Mouse (Mus musculus): Measurements from ENCODE around the gene Slco2b1. TPM values are rescaled to one million over a fixed set of nuclear protein-coding genes. Genes with fewer than 3 reads are reported as not detected.
"Not testable (repeated sequence)": the region's sequence is repeated elsewhere in the genome, so short reads cannot be mapped to it uniquely, and the experiment has no call there.

Slco2b1 gene
- 0.92 and 1.6 TPM in 2 replicates for polyA plus RNA-seq (2016; fragmentation: Nextera tagmentation; extraction: Ambion mirVana)

DNA sequence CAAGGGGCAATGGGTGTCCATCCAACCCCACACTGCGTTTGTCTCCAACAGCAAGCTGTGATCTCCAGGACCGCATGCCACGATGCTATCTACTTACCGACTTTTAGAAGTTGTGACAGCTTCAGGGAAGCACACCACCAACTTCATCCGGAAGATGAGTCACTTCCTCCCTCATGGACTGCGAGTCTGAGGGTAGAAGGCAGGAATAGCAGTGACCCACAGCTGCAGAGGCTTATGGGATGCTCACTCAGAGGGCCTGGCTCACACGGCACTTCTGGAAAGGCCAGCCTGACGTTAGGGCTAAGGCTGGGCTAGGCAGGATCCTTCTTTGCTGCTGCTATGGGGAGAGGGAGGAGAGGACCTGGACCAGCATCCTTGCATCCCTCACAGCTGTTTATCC lies at the start of gene Slco2b1:
Gene Slco2b1 (minus strand): TSS at position 175 of the 400 bp plus-strand sequence.
- H3K27me3 ChIP-seq (ENCODE audit: low read depth, poor library complexity, severe bottlenecking): peaks cover 14% of the 10 kb centered on the region; the same call in 1 of the 2 replicates
- H3K9me3 ChIP-seq (replicated peaks): no peaks in the 10 kb centered on the region
- peaks cover 28% of the 10 kb centered on the region for H3K4me1 ChIP-seq
- H3K27ac ChIP-seq: no peak within 1 kb of the TSS
- no peak for DNase-seq (ENCODE audit: low spot score)
- no peaks in the 10 kb centered on the region for H3K36me3 ChIP-seq
- WGBS: 84% methylated on average over 8 of the region's 8 CpGs
- no peak within 1 kb of the TSS for H3K4me3 ChIP-seq

- Histone ChIP-seq H3K4me3 (no peak overlapping the region), H3K4me1 (peaks cover 5% of the 10 kb centered on the region; the same call in 1 of the 2 replicates), H3K36me3 (no peaks in the 10 kb centered on the region), H3K27me3 (ENCODE audit: low read depth, poor library complexity, severe bottlenecking) (no peaks in the 10 kb centered on the region), H3K9me3 (replicated peaks) (no peaks in the 10 kb centered on the region), H3K27ac (no peak overlapping the region)
- WGBS: 84% methylated on average over 9 of the region's 9 CpGs
- DNase-seq (ENCODE audit: low spot score): no peak
These were observed 28.1 kb upstream of the Slco2b1 start for GRCm38 (mm10) chr7:99739276-99739675.

GRCm38 (mm10) chr7:99735491-99735890 lies 24.4 kb upstream of the Slco2b1 start:
- DNase-seq (ENCODE audit: low spot score); H3K36me3 ChIP-seq; H3K9me3 ChIP-seq (replicated peaks); H3K4me3 ChIP-seq; H3K4me1 ChIP-seq; H3K27ac ChIP-seq; H3K27me3 ChIP-seq (ENCODE audit: low read depth, poor library complexity, severe bottlenecking): not testable (repeated sequence)
- 94% methylated on average over 9 of the region's 9 CpGs for WGBS

DNA sequence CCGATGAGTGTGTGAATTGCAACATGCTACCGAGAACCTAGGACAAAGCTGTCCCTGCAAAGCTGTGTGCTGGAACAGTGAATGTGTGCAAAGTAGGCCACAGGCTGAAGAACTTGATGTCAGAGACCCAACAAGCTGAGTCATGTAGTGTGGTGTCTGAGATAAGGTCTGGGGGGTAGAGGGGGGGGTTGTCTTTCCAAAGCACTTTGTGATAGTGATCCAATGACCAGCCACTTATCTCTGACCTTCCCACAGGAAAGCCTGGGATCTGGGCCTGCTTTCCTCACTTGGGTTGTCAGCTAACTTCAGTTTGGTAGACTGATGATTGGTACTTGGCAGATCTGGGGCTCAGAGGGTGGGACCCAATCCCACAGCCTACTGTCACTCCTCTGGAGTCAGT lies 23.5 kb upstream of the Slco2b1 start:
- Histone ChIP-seq H3K27ac (no peak overlapping the region), H3K4me3 (no peak overlapping the region), H3K36me3 (no peaks in the 10 kb centered on the region), H3K4me1 (no peaks in the 10 kb centered on the region), H3K27me3 (ENCODE audit: low read depth, poor library complexity, severe bottlenecking) (no peaks in the 10 kb centered on the region), H3K9me3 (replicated peaks) (no peaks in the 10 kb centered on the region)
- WGBS: 90% methylated on average over 2 of the region's 2 CpGs
- DNase-seq (ENCODE audit: low spot score): no peak

DNA sequence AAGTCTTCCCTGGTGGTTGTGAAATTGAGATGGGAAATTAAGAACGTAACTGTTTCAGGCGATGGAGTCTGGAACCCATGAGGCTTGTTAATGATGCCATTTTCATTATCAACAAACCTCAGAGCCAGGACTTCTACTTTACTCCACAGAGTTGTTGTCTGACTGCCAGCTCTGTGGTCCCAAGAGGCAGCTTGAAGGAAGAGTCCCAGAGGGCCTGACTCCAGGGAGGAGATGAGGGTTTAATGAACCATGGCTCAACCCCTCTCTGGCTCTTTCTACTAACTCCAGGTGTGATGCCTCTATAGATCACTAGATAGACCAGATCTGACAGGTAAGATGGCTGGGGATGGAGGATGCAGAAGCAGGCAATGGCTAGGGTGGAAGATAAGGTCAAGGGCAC lies 18.8 kb upstream of the Slco2b1 start, which contains the start of gene Olfr520:
Gene Olfr520 (plus strand): TSS at position 301 of the 400 bp plus-strand sequence.
- H3K27ac ChIP-seq: no peak within 1 kb of the TSS
- 94% methylated on average over 2 of the region's 2 CpGs for whole genome bisulfite sequencing
- H3K9me3 ChIP-seq (replicated peaks): no peaks in the 10 kb centered on the region
- H3K4me3 ChIP-seq: no peak within 1 kb of the TSS
- H3K36me3 ChIP-seq: no peaks in the 10 kb centered on the region
- no peak for DNase-seq (ENCODE audit: low spot score)
- no peaks in the 10 kb centered on the region for H3K27me3 ChIP-seq (ENCODE audit: low read depth, poor library complexity, severe bottlenecking)
- H3K4me1 ChIP-seq: no peaks in the 10 kb centered on the region

DNA sequence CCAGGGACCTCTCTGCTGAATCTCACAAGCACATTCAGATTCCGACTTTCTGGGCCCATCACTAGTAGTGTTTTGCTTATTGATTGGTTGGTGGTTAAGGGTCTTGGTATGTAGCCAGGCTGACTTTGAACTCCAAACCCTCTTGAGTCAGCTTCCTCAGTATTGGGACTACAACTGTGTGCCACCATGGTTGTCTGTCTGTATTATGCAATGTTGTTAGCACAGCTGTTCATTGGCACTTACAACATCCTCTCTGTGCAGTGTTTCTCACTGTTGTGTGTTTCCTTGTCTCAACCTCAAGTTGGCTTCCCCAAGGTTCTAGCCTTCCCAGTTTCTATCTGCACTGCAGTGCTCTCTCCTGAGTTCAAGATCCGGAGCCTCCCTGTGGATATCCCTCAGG lies 5.4 kb upstream of the Slco2b1 start:
- Histone ChIP-seq H3K36me3 (no peaks in the 10 kb centered on the region), H3K4me3 (no peak overlapping the region), H3K27me3 (ENCODE audit: low read depth, poor library complexity, severe bottlenecking) (no peaks in the 10 kb centered on the region), H3K27ac (no peak overlapping the region), H3K4me1 (peaks cover 13% of the 10 kb centered on the region), H3K9me3 (replicated peaks) (no peaks in the 10 kb centered on the region)
- WGBS: 87% methylated on average over 2 of the region's 2 CpGs
- DNase-seq (ENCODE audit: low spot score): no peak

DNA sequence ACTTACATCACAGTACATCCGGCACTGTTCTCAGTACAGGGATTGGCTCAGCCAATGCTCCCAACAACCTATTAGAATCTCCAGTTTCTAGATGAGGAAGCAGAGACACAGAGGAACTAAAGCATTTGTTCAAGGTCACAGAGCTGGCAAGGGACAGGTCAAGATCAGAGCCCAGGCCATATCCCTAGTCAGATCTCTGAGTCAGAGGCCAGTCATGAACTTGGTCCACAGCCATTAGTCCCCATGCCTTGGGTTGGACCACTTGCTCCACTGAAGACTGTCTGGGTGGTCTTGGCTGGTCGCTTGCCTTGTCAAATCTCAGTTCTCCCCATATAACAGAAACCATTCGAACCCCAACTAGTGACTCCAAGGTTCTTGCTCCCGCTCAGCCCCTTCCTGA lies 1.3 kb upstream of the Slco2b1 start:
- 92% methylated on average over 4 of the region's 4 CpGs for WGBS
- H3K9me3 ChIP-seq (replicated peaks): no peaks in the 10 kb centered on the region
- H3K27me3 ChIP-seq (ENCODE audit: low read depth, poor library complexity, severe bottlenecking): peaks cover 14% of the 10 kb centered on the region; the same call in 1 of the 2 replicates
- no peaks in the 10 kb centered on the region for H3K36me3 ChIP-seq
- DNase-seq (ENCODE audit: low spot score): no peak
- H3K4me1 ChIP-seq: peaks cover 16% of the 10 kb centered on the region
- H3K4me3 ChIP-seq: no peak overlapping the region
- H3K27ac ChIP-seq: no peak overlapping the region

DNA sequence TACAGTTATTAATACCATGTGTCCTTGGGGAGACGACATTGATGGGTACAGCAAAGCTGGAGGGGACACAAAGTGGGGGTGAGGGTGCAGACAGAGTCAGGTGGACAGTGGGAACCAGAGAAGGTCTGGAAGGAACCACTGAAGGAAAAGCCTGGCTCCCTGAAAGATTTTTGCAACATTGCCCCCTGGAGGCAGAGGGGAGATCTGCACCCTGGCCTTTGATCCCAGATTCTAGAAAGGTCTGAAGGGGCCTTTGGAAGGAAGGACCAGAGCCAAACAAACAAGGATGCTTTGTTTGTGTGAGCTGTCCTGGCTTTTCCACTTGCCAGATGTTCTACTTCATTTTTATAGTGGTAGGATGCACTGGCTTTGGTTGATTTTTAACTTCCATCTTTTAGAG lies 664 bp downstream of the Slco2b1 start:
- Histone ChIP-seq H3K9me3 (replicated peaks) (no peaks in the 10 kb centered on the region), H3K4me1 (peaks cover 32% of the 10 kb centered on the region), H3K4me3 (no peak overlapping the region), H3K36me3 (no peaks in the 10 kb centered on the region), H3K27ac (no peak overlapping the region), H3K27me3 (ENCODE audit: low read depth, poor library complexity, severe bottlenecking) (peaks cover 14% of the 10 kb centered on the region; the same call in 1 of the 2 replicates)
- WGBS: 26% methylated on average over 1 of the region's 1 CpGs
- DNase-seq (ENCODE audit: low spot score): peak; percentile 75

DNA sequence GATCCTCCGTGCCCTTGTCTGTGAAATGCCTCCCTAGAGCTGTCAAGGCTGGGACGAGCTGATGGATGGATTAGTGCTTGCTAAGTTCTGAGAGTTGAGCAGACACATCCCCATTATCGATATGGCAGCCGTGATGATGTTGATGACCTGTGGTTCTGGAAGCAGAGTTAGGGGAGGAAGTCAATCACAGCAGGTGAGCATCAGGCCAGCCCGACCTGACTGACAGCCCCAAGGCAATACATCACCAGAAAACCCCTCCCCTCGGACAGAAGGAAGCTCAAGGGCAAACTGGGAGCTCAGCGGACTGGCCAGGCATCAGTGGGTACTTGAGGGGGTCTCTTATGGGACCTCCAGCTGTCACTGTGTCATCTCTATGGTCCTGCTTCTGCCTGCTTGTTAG lies 1.1 kb downstream of the Slco2b1 start:
- no peaks in the 10 kb centered on the region for H3K9me3 ChIP-seq (replicated peaks)
- H3K4me1 ChIP-seq: peaks cover 35% of the 10 kb centered on the region
- H3K27me3 ChIP-seq (ENCODE audit: low read depth, poor library complexity, severe bottlenecking): peaks cover 14% of the 10 kb centered on the region; the same call in 1 of the 2 replicates
- no peak overlapping the region for H3K4me3 ChIP-seq
- 56% methylated on average over 7 of the region's 7 CpGs for WGBS
- no peak overlapping the region; the same call in 1 of the 2 replicates for H3K27ac ChIP-seq
- no peaks in the 10 kb centered on the region for H3K36me3 ChIP-seq
- no peak for DNase-seq (ENCODE audit: low spot score)

DNA sequence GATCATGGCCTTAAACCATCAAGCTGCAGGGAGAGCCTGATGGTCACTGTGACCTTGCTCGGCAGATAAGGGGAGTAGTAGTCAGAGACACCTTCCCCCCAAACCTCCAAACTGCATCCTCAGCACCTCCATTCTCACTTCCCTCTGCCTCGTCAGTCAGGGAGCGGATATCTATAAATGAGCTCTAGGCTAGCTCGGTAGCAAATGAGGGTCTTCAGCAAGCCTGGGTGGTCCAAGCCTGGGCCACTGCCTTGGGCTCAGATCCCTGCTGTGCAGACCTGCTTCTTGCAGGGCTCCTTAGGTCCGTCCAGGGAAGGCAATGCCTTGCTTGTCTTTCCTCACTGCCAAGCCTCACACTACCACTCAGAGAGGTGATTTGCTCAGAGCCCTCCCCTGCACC lies 2.4 kb downstream of the Slco2b1 start:
- Histone ChIP-seq H3K4me1 (peaks cover 35% of the 10 kb centered on the region), H3K27me3 (ENCODE audit: low read depth, poor library complexity, severe bottlenecking) (peaks cover 14% of the 10 kb centered on the region; the same call in 1 of the 2 replicates), H3K36me3 (no peaks in the 10 kb centered on the region), H3K9me3 (replicated peaks) (no peaks in the 10 kb centered on the region), H3K27ac (no peak overlapping the region), H3K4me3 (no peak overlapping the region)
- 75% methylated on average over 5 of the region's 5 CpGs for WGBS
- DNase-seq (ENCODE audit: low spot score): no peak

DNA sequence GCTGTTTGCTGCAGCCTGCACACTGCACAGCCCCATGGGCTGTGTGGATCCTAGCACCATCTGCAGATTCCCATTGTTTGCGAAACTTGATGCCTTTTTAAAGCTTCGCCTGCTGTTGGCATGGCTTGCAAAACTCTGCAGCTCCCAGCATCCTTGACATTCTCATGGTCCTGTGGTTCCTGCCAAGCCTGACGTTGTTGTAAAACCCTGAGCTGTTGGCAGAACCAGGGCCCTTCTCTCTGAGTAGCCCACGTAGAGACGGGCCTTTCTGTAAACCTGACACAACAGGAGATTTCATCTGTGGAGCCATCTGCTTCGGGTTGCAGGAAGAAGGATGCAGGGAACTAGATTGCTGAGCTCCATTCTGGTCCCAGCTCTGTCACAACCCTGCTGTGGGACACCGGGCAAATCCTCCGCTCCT lies 2.8 kb downstream of the Slco2b1 start:
- 72% methylated on average over 8 of the region's 8 CpGs for WGBS
- H3K27me3 ChIP-seq (ENCODE audit: low read depth, poor library complexity, severe bottlenecking): peaks cover 14% of the 10 kb centered on the region; the same call in 1 of the 2 replicates
- H3K4me1 ChIP-seq: peaks cover 35% of the 10 kb centered on the region
- H3K27ac ChIP-seq: no peak overlapping the region
- no peak for DNase-seq (ENCODE audit: low spot score)
- no peaks in the 10 kb centered on the region for H3K9me3 ChIP-seq (replicated peaks)
- no peak overlapping the region for H3K4me3 ChIP-seq
- no peaks in the 10 kb centered on the region for H3K36me3 ChIP-seq

DNA sequence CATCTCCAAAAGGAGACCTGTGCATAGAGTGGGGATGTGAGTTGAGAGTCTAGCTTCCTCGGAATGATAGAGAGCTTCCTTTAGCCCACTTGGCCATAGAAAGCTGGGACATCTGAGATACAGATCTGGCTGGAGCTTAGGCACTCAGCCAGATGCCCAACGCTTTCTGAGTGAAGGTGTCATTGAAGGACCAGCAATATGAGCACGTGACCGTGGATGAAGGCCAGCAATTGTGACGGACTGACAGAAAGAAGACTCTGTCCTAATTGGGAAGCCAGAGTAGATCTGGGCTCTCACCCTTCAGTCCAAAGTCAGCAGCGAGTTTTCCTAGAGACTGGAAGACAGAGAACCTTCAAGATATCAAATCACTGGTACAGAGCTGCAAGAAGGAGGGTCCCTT lies 3.5 kb downstream of the Slco2b1 start:
- no peak for DNase-seq (ENCODE audit: low spot score)
- Histone ChIP-seq H3K27ac (no peak overlapping the region), H3K4me1 (peaks cover 36% of the 10 kb centered on the region), H3K36me3 (no peaks in the 10 kb centered on the region), H3K27me3 (ENCODE audit: low read depth, poor library complexity, severe bottlenecking) (peaks cover 14% of the 10 kb centered on the region; the same call in 1 of the 2 replicates), H3K9me3 (replicated peaks) (no peaks in the 10 kb centered on the region), H3K4me3 (no peak overlapping the region)
- 90% methylated on average over 6 of the region's 6 CpGs for WGBS

DNA sequence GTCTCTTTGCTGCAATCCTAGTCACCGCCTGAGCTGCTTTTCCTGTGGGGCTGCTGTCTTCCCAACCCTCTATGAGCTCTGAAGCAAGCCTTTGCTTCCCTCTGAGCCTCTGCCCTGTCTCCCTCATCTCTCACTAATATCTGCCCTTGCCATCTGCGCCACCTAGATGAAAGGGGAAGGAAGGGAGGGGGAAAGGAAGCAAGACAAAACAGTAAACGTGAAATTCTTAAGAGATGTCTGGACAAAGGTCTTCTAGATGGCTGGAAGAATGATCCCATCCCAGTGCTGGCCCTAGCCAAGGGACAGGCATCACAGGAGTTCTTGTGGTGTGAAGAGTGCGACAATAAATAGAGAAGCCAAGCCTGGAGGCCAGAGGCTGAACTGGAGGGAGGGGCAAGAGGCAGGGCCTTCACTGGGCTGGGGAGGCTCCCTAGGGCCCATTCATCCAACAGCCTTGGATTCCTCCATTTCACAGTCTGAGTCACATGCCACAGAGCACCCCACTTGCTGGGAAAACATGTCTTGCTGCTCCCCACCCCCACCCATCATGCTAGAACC lies 4.0 kb downstream of the Slco2b1 start:
- Histone ChIP-seq H3K9me3 (replicated peaks) (no peaks in the 10 kb centered on the region), H3K4me3 (no peak overlapping the region), H3K36me3 (no peaks in the 10 kb centered on the region), H3K27ac (peak overlapping the region; percentile 66), H3K4me1 (peaks cover 42% of the 10 kb centered on the region), H3K27me3 (ENCODE audit: low read depth, poor library complexity, severe bottlenecking) (peaks cover 14% of the 10 kb centered on the region; the same call in 1 of the 2 replicates)
- WGBS: 35% methylated on average over 4 of the region's 4 CpGs
- DNase-seq (ENCODE audit: low spot score): no peak

All from limb, embryonic 10.5 days (tissue).